Mouse (Mus musculus): ENCODE data around the gene Bicc1.

The Bicc1 gene

DNA sequence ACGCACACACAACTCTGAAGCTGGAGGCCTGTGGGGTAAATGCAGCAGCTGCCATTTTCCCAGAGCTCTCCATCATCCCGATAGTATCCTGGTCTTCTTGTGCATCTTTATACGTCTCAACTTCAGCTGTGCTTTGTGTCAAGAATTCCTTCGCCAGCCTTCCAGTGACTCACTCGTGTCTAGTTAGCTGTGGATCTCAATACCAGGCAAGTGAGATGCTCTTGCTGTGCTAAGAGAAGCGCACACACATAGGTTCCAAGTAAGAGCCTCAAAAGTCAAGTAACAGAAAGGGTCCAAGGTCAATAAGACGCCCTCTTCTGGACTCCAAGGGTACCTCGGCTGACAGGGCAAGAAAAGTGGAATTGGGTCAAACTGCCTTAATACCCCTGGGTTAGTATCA is 37.0 kb downstream of the Bicc1 start:
- no peak for DNase-seq (ENCODE audit: low spot score)

DNA sequence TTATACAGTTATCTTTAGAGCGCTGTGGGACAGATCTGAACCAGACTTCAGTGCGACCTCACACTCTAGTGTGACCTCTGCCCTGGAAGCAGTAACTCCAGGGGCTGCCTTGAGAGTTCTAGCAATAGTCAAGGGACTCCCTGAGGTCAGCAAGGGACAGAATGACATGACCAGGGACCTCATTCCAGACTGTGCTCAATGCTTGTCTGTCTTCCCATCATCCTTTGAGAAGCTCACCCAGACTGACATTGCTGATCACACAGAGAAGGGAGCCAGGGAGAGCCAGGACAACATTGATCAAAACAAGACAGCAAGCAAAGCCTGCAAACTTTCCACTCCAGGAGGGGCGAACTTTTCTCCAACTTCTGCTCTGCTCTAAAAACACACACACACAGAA is 38.7 kb downstream of the Bicc1 start:
- no peak for DNase-seq (ENCODE audit: low spot score)

DNA sequence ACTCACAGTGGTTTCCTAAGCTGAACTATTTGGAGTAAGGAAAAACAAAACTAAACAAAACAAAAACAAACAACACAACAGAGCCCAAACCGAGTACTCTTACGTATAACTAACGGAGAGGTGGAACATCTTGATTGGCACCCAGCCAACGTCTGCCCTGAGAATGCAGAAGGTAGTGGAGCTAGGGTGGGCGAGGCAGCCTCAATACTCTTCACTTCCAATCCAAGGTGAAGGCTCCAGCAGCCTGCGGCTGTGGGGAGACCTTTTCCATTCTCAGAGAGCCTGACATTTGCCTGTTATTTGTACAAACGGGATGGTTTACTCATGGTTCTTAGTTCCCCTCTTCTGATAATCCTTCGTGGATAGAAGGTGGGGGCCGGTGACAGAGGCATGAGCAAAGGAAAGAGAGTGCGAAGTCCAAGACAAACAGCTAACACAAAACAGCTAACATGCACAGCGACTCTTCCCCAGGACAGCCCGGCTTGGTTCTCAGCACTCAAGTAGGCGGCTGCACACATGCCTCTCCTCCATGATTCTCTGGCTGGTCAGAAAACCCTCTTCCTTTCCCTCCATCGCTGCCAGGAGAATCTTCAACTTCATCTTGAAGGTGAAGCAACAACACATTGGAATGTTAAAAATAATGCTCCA is 39.3 kb downstream of the Bicc1 start:
- DNase-seq (ENCODE audit: low spot score): no peak

DNA sequence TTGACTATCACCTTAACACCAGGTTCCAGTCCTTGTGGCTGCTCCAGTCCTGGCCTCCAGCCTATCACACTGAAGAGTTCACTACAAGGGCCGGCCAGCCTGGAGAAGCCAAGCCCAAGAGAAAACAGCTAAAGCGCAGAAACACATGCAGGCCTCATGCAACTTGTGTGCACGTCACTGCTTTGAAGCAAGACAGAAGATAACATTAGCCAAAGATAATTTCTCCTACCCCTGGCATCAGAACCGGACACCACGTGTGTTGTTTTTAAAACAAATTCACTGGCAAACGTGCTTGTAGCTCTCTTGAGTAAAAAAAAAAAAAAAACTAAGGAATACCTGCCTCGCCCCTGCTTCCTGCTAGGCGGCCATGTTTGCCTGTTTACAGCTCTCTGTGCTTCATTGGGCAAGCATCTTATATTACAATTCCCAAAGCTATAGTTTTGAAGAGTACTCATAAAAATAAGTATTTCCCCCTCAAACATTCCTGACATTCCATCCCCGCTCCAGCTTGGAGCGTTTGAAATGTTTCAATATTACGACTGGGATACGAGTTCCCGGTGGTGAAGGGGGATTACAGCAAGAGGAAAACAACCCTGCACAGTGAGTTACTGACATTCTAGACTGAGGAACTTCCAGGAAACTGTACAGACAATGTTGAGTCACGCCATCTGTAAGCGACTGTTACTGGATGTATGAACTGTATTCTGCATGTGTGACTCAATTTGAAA is 40.2 kb downstream of the Bicc1 start:
- no peak for DNase-seq (ENCODE audit: low spot score)

DNA sequence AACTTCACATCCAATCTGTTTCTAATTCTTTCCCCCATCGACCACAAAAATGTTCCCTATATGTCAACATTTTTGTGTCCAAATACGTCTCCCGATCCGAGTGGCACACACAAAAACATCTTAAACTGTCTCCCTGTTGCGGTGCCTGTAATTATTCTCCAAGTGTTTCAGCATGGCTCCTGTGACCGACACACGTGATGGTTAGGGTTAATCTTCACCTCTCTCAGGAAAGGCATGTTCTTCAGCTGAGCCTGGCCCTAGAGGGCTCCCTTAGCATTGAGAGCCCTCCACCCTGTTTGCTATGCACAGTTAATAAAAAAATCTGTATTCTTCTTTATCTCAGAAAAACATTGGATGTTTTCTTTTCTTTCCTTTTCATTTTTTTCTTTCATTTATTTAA is 41.7 kb downstream of the Bicc1 start:
- no peak for DNase-seq (ENCODE audit: low spot score)

DNA sequence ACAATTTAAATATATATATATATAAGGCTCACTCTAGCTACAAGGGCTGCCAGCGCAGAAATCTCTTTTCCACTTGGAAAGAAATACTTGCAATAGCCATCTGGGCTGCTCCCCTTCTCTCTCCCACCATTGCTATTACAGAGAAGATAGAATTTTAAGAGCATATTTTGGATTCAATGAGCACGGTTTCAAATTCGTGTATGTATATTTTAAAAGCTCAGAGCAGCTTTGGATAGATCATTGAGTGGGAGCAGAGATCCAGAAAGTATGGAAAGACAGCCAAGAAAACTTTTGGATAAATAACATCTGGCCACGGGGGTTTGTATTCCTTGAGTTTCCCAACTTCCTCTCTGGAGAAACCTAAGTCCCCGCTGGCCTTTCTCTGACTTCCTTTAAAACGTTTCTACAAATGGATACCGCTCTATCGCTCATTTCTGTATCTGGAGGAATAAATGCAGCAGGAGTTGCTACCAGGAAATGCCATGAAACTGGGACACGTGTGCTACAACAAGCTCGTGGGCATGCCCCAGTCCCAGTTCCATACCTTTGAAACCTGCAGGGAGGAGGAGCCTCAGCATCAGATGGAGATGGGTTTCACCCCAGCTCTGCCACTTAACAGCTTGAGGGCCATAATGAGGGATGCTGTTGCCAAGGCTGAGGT is 45.1 kb downstream of the Bicc1 start:
- no peak for DNase-seq (ENCODE audit: low spot score)

DNA sequence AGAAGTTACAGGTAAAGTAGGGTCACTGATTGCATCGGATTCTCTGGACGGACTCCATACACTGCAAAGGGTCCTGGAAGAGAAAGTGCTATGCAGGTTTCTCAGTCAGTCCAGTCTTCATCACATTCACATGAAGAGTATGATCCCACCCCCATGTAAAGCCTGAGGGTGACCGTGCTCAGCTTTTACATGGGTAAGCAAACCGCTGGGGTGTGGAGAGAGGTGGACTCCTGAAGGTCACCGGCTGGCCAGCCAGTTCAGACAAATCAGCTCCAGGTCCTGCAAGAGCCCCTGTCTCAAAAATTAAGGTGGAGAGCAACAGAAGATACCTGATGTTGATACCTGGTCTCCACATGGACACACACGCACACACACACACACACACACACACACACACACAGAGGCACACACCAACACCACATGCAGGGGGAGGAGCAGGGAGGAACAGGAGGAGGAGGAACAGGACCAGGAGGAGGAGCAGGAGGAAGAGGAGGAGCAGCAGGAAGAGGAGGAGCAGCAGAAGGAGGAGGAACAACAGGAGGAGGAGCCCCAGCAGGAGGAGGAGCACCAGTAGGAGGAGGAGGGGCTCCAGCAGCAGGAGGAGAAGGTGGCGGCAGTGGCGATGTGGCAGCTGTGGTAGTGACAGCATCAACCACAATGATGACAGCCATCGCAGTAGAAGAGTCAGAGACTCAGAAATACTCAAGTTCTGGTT is 52.9 kb downstream of the Bicc1 start:
- no peak for DNase-seq (ENCODE audit: low spot score)

DNA sequence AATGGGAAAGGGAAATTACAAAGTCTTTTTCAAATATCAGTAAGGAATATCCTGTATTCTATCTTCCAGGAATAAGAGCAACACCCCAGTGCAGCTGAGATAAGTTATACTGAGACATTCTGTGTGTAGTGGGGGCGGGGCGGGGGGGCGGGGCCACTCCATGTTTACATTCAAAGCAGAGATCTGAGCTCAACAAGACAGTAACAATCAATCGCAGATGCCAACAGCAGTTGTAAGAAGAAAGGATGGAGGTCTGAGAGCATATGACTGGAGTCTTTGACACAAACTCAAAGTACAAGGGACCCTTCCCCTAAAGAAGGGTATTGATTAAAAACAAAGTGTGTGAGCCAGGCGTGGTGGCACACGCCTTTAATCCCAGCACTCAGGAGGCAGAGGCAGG is 54.7 kb downstream of the Bicc1 start:
- no peak for DNase-seq (ENCODE audit: low spot score)

DNA sequence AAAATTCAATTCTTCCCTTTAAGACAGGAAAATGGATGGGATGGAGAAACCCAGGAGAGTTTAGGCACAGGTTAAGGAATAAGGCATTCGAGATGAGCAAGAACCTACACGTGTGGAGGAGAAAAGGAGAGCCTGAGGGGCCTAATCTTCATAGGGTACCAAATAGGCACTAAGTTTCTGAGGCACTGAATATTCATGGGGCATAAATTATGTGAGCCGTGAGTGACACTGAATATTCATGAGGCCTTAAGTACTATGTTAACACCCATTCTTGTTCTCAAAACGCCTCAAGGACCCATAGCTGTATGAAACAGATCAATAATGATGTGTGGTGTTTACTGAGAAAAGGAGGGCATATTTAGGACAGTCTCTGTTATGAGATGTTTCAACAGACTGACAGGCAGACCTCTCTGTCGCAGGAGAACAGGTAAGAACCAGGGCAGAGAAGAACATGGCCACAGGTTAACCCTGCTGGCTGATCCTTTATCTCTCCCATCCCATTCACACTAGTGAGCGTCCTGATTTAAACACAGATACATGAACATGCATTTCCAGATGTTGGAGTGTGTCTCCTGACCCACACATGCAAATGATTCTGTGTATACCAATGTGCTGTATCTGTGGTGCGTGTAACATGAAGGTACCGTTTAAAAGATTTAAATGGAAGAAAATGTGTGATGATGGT is 58.5 kb downstream of the Bicc1 start:
- no peak for DNase-seq (ENCODE audit: low spot score)

DNA sequence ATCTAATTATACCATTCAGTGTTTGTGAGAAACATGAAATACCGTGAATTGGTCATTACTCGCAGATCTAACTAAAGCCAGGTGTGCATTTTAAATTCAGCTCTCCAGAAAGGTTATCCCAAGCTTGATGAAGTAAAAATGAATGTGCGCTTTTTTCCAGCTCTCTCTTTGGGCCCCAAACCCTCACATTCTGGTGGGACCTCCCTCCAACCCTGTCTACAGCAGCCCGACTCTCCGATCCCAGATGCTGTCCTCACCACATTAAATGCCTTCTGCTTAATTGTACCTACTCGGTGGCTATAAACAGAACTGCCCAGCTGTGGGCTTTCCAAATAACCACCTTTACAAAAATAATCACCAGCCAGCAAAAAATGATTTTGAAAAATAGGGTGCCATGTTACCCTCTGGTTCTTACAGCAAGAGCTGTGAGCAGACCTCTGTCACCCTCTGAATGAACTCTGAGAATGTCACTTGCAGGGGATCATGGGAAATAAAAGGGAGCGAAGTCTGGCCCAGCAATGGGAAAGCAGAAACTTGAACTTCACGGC is 64.7 kb downstream of the Bicc1 start:
- DNase-seq (ENCODE audit: low spot score): no peak

DNA sequence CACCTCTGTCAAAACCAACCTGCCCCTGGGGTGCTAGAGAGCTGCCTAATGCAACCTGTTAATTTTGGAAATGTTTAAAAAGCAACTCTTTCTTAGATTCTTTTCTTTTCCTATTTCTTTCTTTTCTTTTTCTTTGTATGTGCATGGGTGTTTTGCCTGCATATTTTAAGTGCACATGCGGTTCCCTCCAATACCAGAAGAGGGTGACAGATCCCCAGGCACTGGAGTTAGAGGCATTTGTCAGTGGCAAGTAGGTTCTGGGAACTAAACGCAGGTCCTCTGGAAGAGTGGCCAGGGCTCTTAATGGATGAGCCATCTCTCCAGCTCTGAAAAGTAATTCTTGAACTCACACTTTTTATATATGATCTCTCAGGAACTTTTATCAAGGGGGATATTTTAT is 66.2 kb downstream of the Bicc1 start:
- no peak for DNase-seq (ENCODE audit: low spot score)

DNA sequence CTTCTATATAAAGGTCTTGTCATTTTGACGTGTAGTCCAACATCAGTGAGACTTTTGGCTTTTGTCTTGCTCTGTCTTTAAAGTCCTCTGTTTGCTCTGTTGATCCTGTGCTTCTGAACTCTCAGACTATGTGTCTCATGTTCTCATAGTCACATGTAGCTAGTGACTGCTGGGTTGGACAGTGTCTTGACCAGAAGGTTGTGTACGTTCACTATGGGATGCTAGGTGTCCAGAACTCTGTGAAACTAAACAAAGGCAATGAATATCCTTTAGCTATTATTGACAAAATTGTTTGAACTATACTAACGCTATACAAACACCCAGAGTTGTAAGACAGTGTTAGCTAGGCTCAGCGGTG is 72.2 kb downstream of the Bicc1 start:
- no peak for DNase-seq (ENCODE audit: low spot score)

DNA sequence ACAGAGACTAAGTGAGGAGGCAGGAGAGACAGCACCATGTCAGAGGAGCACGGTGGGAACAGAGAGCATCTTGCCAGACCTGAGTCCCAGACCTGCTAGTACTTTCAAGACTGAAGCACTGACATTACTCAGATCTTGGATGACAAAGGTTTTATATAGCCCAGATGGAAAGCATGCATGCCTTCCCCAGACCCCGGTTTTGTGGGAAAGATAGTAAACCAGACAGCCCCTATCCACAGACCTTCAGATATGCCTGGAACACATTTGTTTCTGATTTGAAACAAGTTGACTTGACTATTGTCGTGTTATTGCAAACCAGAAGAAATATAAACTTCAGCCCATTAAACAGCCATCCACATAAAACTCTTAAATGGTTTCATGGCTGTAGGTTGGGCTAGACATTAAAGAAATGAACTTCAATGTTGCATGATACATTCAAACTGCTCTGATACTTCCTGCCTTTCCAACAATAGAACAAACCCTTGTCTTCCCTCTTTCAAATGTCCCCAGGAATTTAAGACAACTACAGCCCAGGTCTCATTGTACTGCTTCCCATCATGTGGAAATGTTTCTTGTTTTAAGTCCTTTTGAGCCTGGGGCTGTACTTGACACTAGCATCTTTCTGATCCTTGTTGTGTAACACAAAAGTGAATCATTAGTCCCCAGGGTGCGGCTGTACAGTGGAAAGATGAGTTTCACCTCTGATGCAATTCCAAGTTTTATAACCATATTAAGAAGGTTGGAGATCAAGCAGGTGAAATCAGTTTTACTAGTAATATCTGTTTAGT is 72.7 kb downstream of the Bicc1 start:
- DNase-seq (ENCODE audit: low spot score): no peak

DNA sequence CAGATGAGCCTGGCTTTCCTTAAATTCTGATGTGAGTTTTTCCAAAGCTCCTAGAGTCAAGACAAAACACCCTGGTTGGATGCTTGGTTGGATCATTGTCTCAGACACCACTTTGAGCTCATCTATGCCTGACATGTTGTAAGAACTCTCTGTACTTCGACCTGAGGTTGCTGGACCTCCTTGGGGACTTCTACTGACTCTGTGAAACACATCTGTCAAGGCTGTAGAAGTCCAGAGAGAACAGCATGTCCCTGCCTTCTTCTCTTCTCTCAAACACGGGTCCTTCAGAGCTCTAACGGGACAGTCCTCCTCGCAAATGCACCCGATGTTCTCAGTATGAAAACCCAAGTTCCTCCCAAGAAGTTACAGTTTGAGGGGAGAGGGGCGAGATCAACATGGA is 76.5 kb downstream of the Bicc1 start:
- DNase-seq (ENCODE audit: low spot score): no peak

DNA sequence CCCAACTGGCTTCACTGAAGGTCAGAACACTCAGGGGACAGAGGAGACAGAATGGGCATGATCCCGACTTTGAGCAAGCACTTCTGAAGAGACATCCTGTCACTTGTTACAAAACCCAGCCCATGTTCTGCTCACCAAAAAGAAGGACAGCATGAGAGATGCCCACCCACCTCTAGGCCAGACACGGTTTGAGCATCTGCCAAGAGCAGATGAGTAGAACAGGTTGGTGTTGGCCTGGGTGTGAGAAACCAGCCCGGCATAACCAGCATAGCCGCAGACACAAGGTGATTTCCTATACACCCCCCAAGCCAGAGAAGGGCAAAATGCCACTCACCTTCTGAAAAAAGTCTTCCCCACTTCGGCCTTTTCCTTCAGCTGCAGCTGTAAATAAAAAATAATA is 80.6 kb downstream of the Bicc1 start:
- DNase-seq (ENCODE audit: low spot score): no peak

DNA sequence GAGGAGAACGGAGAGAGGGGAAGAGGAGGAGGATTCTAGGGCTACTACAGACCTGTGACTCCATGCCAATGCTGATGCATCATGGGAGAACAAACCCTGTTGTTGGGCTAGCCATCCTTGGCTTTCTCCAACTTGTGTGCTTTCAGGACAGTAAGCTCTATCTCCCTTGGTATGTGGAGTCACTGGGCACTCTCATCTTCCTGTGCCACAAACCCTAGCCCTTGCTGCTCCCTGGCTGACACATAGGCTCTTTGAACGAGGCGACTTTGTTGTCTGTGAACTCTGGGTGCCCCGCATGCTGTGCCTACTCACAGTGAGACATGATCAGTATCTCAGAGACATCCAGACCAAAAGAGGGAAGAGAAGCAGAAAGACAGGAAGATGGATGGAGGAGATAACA is 94.5 kb downstream of the Bicc1 start:
- DNase-seq (ENCODE audit: low spot score): no peak

DNA sequence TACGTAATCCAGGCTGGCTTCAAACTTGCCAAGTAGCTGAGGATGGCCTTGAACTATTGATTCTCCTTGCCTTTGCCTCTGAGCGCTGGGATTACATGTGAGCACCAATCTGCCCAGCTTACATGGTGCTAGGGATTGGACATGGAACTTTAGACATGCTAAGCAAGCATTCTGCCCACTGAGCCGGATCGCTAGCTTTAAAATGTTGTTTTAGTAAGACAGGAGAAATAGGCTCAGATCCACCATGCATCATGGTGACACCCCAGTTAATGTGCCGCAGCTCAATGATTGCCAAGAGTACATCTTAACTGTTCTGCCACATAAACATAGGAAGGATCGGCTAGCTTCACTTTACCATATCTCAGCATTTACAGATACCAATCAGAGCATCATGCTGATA is 94.9 kb downstream of the Bicc1 start:
- no peak for DNase-seq (ENCODE audit: low spot score)

DNA sequence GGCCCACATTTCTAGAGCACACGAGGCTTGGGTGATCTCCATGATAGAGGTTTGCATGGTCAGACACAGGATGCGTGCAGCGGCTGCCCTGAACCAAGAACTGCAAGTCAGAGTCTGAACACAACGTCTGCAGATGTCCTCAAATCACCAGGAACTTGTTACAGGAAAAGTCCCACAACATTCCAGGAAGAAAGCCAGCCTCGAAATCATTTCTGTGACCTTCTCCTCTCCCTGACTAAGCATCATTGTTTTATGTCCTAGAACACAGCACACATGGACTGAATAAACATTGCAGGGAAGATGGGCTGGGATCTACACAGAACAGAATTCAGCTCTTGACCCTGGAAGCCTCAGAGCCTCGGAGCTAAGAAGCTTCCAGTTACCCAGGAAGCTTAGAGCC is 97.3 kb downstream of the Bicc1 start:
- no peak for DNase-seq (ENCODE audit: low spot score)

DNA sequence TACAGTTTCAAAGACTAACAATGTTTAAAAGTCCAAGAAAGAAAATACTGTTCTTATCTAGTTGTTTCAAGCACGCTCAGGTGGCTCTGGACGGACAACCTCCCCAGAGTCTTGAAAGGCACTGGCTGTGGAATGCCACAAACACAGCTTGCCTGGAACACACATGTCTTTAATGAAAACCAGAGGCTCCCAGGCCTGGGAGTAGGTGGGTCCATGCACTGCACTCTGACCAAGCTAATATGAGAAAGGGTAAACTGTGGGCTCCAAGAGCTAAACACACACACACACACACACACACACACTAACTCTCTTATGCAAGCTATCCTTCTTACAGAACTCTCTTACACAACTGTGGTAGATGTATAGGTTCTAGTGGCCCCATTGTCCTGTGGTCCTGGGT is 99.2 kb downstream of the Bicc1 start:
- no peak for DNase-seq (ENCODE audit: low spot score)

DNA sequence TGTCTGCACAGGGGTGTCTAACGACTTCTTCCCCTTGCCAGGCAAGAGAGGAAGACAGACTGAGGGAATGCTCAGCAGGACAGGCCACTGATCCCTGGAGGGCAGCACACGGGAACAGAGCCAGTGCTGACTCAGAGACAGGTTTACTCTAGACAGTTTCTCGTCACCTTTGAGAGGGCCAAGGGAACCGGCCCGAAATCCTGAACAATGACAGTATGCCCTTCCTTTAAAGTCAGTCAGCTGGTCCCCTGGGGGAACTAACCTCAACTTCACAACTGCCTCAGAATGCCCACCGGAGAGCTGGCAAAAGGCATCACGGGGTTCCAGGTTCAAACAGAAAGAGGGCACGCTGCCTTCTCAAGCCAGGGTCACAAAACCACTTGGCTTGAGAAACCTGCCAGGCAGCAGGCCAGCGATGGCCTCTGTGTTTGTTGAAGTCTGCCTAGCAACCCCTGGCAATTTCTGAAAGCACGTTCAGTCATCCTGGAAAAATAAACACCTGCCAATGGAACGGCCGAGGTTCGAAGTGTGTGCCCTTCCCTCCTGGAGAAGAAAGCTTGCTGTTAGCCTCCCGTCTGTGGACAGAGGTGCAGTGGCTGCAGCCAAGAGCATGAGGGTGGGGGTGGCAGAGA is 100.8 kb downstream of the Bicc1 start:
- DNase-seq (ENCODE audit: low spot score): no peak

DNA sequence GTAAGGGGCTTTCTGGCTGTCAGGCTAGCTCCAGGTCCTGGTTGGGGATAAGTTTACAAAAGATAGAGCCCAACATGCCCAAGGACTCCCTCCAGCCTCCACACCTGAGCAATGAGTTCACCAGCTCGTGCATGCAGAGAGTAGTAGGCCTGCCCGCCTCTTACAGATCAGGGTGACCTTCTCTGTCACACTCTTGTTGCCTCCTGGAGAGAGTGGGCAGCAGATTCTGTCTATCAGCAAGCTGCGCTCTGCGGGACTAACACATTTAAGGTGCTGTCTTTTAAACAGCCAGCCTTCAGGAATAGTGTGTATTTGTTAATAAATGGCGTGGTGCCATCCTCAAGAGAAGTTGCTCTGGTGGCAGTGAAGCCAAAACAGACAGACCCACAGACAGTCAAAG is 101.4 kb downstream of the Bicc1 start:
- DNase-seq (ENCODE audit: low spot score): no peak

All from spleen, adult 12 weeks (tissue).